Mouse (Mus musculus) layer of hippocampus, adult 9-11 months (tissue): ENCODE measurements at regions not wholly inside any gene's neighbourhood (a gene's known extent, or its start where the extent isn't known, plus 50 kb on each side); places are given as distances from the start of the nearest gene placed in this dataset.

Experiments
- DNase-seq: peaks from one replicate; pipeline ENCODE4 v3.0.0; 2022

DNA sequence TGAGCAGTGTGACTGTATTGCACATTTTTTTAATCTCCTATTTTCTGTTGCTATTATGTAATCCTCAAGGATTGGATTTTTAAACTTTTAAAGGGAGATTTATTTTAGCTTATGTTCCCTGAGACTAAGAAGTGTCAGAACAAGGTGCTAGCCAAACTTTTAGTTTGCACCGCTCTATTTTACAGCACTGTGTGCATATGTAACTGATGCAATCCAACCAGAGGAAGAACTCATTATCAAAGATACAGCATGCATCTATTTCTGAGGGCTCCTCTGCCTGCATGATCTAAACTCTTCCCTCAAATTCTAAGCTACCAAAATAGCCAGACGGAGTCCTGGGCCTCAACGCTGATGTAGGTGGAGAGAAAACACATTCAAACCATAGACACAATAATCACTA is 1747.5 kb upstream of the Adam24 start:
- DNase-seq: peak; percentile 5

DNA sequence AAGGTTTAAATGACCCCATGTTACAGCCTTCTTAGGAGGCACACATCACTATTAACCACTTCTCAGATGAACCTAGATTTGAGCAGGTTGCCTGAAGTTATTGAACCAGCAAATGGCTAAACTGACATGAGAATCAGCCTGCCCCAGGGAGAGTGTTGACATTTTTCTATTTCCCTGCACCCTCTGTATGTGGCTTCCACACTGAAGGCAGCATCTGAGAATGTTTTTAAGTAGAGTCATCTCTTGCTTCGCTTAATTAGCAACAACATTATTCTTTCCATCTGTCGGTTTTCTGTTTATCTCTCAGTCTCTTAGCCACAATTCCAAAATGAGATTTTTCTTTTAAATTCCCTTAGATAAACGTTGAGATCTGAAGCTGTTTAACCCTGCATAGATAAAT is 1747.0 kb upstream of the Adam24 start:
- no peak for DNase-seq

DNA sequence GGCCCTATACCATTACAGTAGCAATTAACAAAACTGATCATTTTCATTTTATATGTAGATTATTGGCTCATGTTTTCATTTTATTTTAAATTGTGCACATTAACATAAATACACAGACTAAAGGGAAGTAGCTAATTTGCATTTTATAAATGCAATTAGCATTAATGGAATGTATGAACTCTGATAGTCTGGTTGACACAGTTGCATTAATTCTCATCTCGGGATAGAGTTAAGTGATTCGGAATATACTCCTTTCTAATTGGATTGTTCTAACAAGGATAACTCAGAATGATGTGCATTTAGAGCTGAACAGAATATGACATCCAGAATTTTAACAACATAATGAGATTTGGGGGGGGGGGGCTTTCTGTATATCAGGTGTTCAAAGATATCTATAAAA is 1746.5 kb upstream of the Adam24 start:
- no peak for DNase-seq
